Mouse (Mus musculus): ENCODE measurements around the gene Creb5.

DNA sequence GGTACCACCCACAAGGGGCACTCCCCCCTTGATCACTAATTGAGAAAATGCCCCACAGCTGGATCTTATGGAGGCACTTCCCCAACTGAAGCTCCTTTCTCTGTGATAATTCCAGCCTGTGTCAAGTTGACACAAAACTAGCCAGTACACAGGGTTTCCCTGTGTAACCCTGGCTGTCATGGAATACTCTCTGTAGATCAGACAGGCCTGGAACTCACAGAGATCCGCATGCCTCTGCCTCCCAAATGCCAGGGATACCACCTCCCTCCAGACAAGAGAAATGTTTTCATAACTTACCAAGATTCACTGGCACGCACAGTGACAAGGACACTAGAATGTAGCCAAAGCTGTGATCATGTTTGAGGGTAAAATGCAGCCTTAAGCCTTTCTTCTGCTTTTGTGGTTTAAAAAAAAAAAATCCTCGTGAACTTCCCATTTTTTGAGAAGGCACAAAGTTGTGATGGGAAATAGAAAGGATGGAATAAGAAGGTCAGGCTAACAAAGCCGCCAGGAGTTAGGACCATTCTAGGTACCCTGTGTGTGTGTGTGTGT lies 284.6 kb downstream of the Creb5 start:
- TF ChIP-seq CTCF (IDR thresholded peaks at IDR 0.05; ENCODE audit: insufficient read depth, low read length) (no peak), POLR2A (IDR thresholded peaks at IDR 0.05; ENCODE audit: borderline replicate concordance, extremely low read depth, low read depth, low read length) (no peak)

All from lung, adult 2 months (tissue).